Mouse (Mus musculus) thymus, postnatal 25 days (tissue): ENCODE results near the gene Pkd1l3.

Source experiments
- DNase-seq: peaks from one replicate; pipeline ENCODE4 v3.0.0; 2022

The Pkd1l3 gene

GRCm38 (mm10) chr8:109614243-109615210 lies at the start of gene Pkd1l3:
Pkd1l3 (plus strand) TSS chr8:109614517.
- peak; percentile 13 for DNase-seq

- DNase-seq, result no peak
Measured at GRCm38 (mm10) chr8:109564766-109565165, 49.6 kb upstream of the Pkd1l3 start.

GRCm38 (mm10) chr8:109565498-109566333 lies 48.6 kb upstream of the Pkd1l3 start, which contains the start of the genes Dhx38 and Txnl4b:
Dhx38 (minus strand) TSS chr8:109565861.
Txnl4b (plus strand) TSS chr8:109565892.
- peak; percentile 97 for DNase-seq

GRCm38 (mm10) chr8:109571139-109571538 lies 43.2 kb upstream of the Pkd1l3 start:
- no peak for DNase-seq

GRCm38 (mm10) chr8:109576311-109576710 lies 38.0 kb upstream of the Pkd1l3 start:
- no peak for DNase-seq

GRCm38 (mm10) chr8:109578900-109579301 lies 35.4 kb upstream of the Pkd1l3 start, which contains the start of gene Hp:
Hp (minus strand) TSS chr8:109579172.
- no peak for DNase-seq

- no peak for DNase-seq
Measured at GRCm38 (mm10) chr8:109584293-109584692, 30.0 kb upstream of the Pkd1l3 start.

- no peak for DNase-seq
Measured at GRCm38 (mm10) chr8:109584830-109585229, 29.5 kb upstream of the Pkd1l3 start.

- no peak for DNase-seq
Measured at GRCm38 (mm10) chr8:109585652-109586051, 28.7 kb upstream of the Pkd1l3 start.

- no peak for DNase-seq
Measured at GRCm38 (mm10) chr8:109586972-109587504, 27.3 kb upstream of the Pkd1l3 start.

GRCm38 (mm10) chr8:109590901-109591300 lies 23.4 kb upstream of the Pkd1l3 start:
- DNase-seq, result no peak

- DNase-seq, result no peak
Measured at GRCm38 (mm10) chr8:109591367-109591766, 22.9 kb upstream of the Pkd1l3 start.

GRCm38 (mm10) chr8:109592164-109592563 lies 22.2 kb upstream of the Pkd1l3 start:
- no peak for DNase-seq

GRCm38 (mm10) chr8:109593117-109593788 lies 21.1 kb upstream of the Pkd1l3 start:
- DNase-seq, result peak; percentile 31

GRCm38 (mm10) chr8:109595854-109596253 lies 18.5 kb upstream of the Pkd1l3 start:
- DNase-seq, result peak; percentile 53

GRCm38 (mm10) chr8:109606725-109607124 lies 7.6 kb upstream of the Pkd1l3 start:
- DNase-seq, result no peak

- no peak for DNase-seq
Measured at GRCm38 (mm10) chr8:109607650-109608049, 6.7 kb upstream of the Pkd1l3 start.

- peak; percentile 97 for DNase-seq
Measured at GRCm38 (mm10) chr8:109608271-109609152, 5.8 kb upstream of the Pkd1l3 start, which contains the start of gene Dhodh. Dhodh (minus strand) TSS chr8:109608673.

- DNase-seq, result peak; percentile 9
Measured at GRCm38 (mm10) chr8:109609153-109609502, 5.2 kb upstream of the Pkd1l3 start.

- no peak for DNase-seq
Measured at GRCm38 (mm10) chr8:109615569-109615968, 1.3 kb downstream of the Pkd1l3 start.

- DNase-seq, result no peak
Measured at GRCm38 (mm10) chr8:109628638-109629037, 14.3 kb downstream of the Pkd1l3 start.
